Mouse (Mus musculus) limb, embryonic 13.5 days (tissue): ENCODE measurements around the gene Ednrb. TPM values are rescaled to one million over a fixed set of nuclear protein-coding genes. Genes with fewer than 3 reads are reported as not detected.
A peak's percentile ranks its signal among the peaks of the same experiment; 100 is the strongest.

Experiments
- ATAC-seq: fragments of 200-750 bp; cut with Nextera tagmentation; 2 replicates; pipeline ENCODE4 v1.8.0; 2017; ENCODE audit warnings: low read depth, moderate number of reproducible peaks, moderate TSS enrichment; ENCODE audit not compliant: low FRiP score
- H3K27ac ChIP-seq: fragments of 300-500 bp; sonication (generic); 2 replicates; pipeline ENCODE4 v1.5.1; 2015; ENCODE audit warnings: inconsistent platforms, mild to moderate bottlenecking, moderate library complexity
- H3K27me3 ChIP-seq: fragments of 300-500 bp; sonication (generic); 2 replicates; pipeline ENCODE4 v1.6.1; 2015; ENCODE audit warnings: mild to moderate bottlenecking, inconsistent platforms
- H3K36me3 ChIP-seq: fragments of 300-500 bp; sonication (generic); 2 replicates; pipeline ENCODE4 v1.6.1; 2015; ENCODE audit warnings: inconsistent platforms, mild to moderate bottlenecking, moderate library complexity
- H3K4me1 ChIP-seq: fragments of 300-500 bp; sonication (generic); 2 replicates; pipeline ENCODE4 v1.6.1; 2015; ENCODE audit warnings: inconsistent platforms
- H3K4me2 ChIP-seq: fragments of 300-500 bp; sonication (generic); replicated peaks from 2 replicates; pipeline ENCODE4 v1.6.1; 2015; ENCODE audit warnings: inconsistent platforms, mild to moderate bottlenecking, moderate library complexity
- H3K4me3 ChIP-seq: fragments of 300-500 bp; sonication (generic); 2 replicates; pipeline ENCODE4 v1.5.1; 2015; ENCODE audit warnings: moderate library complexity, mild to moderate bottlenecking, inconsistent platforms
- H3K9ac ChIP-seq: fragments of 300-500 bp; sonication (generic); 2 replicates; pipeline ENCODE4 v1.6.1; 2015; ENCODE audit warnings: mild to moderate bottlenecking, inconsistent platforms
- H3K9me3 ChIP-seq: fragments of 300-500 bp; sonication (generic); 2 replicates; pipeline ENCODE4 v1.6.1; 2016; ENCODE audit warnings: inconsistent platforms
- WGBS: fragments of 180-500 bp; shearing (Covaris S2); methylation state at CpG from one replicate; pipeline ENCODE4 v1.1.7; 2015; 5-methylcytosine and 5-hydroxymethylcytosine counted together
- polyA plus RNA-seq: library from polyadenylated mRNA; unstranded; fragments of >200 nt; fragmentation: Nextera tagmentation; extraction: Ambion mirVana; gene quantifications from 2 replicates; pipeline ENCODE4 v1.2.1, GENCODE M21; 2015

Ednrb gene
- 21.8 and 21.9 TPM in 2 replicates for polyA plus RNA-seq

GRCm38 (mm10) chr14:103844011-103844549 lies at the start of gene Ednrb:
Gene Ednrb (minus strand): TSS chr14:103844402.
- under 1% methylated on average over 24 of the region's 24 CpGs for WGBS
- H3K9me3 ChIP-seq: no peaks in the 10 kb centered on the region
- ATAC-seq: peak; percentile 48; the same call in 1 of the 2 replicates
- peaks cover 13% of the 10 kb centered on the region for H3K4me1 ChIP-seq
- H3K4me3 ChIP-seq: peak within 1 kb of the TSS; percentile 52
- peaks cover 43% of the 10 kb centered on the region for H3K27me3 ChIP-seq
- H3K9ac ChIP-seq: peak within 1 kb of the TSS; percentile 58
- H3K27ac ChIP-seq: no peak within 1 kb of the TSS
- peak within 1 kb of the TSS; percentile 93 for H3K4me2 ChIP-seq
- no peaks in the 10 kb centered on the region for H3K36me3 ChIP-seq

GRCm38 (mm10) chr14:103892411-103892938 lies 48.3 kb upstream of the Ednrb start:
- no peaks in the 10 kb centered on the region for H3K36me3 ChIP-seq
- no peaks in the 10 kb centered on the region for H3K27me3 ChIP-seq
- no peak overlapping the region for H3K4me3 ChIP-seq
- WGBS: 76% methylated on average over 8 of the region's 8 CpGs
- no peak for ATAC-seq
- H3K9me3 ChIP-seq: no peaks in the 10 kb centered on the region
- H3K4me1 ChIP-seq: no peaks in the 10 kb centered on the region
- no peak overlapping the region for H3K4me2 ChIP-seq
- no peak overlapping the region for H3K27ac ChIP-seq
- no peak overlapping the region for H3K9ac ChIP-seq

GRCm38 (mm10) chr14:103890761-103891160 lies 46.6 kb upstream of the Ednrb start:
- Histone ChIP-seq H3K27ac (no peak overlapping the region), H3K36me3 (no peaks in the 10 kb centered on the region), H3K4me1 (no peaks in the 10 kb centered on the region), H3K4me2 (no peak overlapping the region), H3K9me3 (no peaks in the 10 kb centered on the region), H3K9ac (no peak overlapping the region), H3K4me3 (no peak overlapping the region), H3K27me3 (no peaks in the 10 kb centered on the region)
- WGBS: 83% methylated on average over 4 of the region's 4 CpGs
- ATAC-seq: no peak

GRCm38 (mm10) chr14:103884892-103885575 lies 40.8 kb upstream of the Ednrb start:
- 72% methylated on average over 7 of the region's 7 CpGs for WGBS

GRCm38 (mm10) chr14:103882943-103883342 lies 38.7 kb upstream of the Ednrb start:
- no peak overlapping the region for H3K27ac ChIP-seq
- ATAC-seq: no peak
- H3K36me3 ChIP-seq: no peaks in the 10 kb centered on the region
- H3K9me3 ChIP-seq: no peaks in the 10 kb centered on the region
- H3K27me3 ChIP-seq: no peaks in the 10 kb centered on the region
- H3K9ac ChIP-seq: no peak overlapping the region
- H3K4me1 ChIP-seq: no peaks in the 10 kb centered on the region
- no peak overlapping the region for H3K4me2 ChIP-seq
- 81% methylated on average over 3 of the region's 3 CpGs for WGBS
- no peak overlapping the region for H3K4me3 ChIP-seq

More at GRCm38 (mm10) chr14:103884892-103885575, 40.8 kb upstream of the Ednrb start:
- Histone ChIP-seq H3K4me3 (no peak overlapping the region), H3K4me2 (no peak overlapping the region), H3K27ac (no peak overlapping the region), H3K27me3 (no peaks in the 10 kb centered on the region), H3K4me1 (no peaks in the 10 kb centered on the region), H3K9ac (no peak overlapping the region), H3K9me3 (no peaks in the 10 kb centered on the region), H3K36me3 (no peaks in the 10 kb centered on the region)
- no peak for ATAC-seq

GRCm38 (mm10) chr14:103877117-103877516 lies 32.9 kb upstream of the Ednrb start:
- no peaks in the 10 kb centered on the region for H3K4me1 ChIP-seq
- H3K36me3 ChIP-seq: no peaks in the 10 kb centered on the region
- no peak overlapping the region for H3K4me3 ChIP-seq
- 87% methylated on average over 2 of the region's 2 CpGs for WGBS
- H3K9ac ChIP-seq: no peak overlapping the region
- H3K9me3 ChIP-seq: no peaks in the 10 kb centered on the region
- no peak for ATAC-seq
- no peak overlapping the region for H3K4me2 ChIP-seq
- no peaks in the 10 kb centered on the region for H3K27me3 ChIP-seq
- H3K27ac ChIP-seq: no peak overlapping the region

- H3K4me2 ChIP-seq: no peak overlapping the region
- H3K27me3 ChIP-seq: no peaks in the 10 kb centered on the region
- H3K9me3 ChIP-seq: no peaks in the 10 kb centered on the region
- no peak overlapping the region for H3K4me3 ChIP-seq
- H3K36me3 ChIP-seq: no peaks in the 10 kb centered on the region
- no peak overlapping the region for H3K27ac ChIP-seq
- WGBS: 89% methylated on average over 3 of the region's 3 CpGs
- H3K9ac ChIP-seq: no peak overlapping the region
- H3K4me1 ChIP-seq: no peaks in the 10 kb centered on the region
- ATAC-seq: no peak
Measured at GRCm38 (mm10) chr14:103876598-103876997, 32.4 kb upstream of the Ednrb start.

- 82% methylated on average over 2 of the region's 2 CpGs for WGBS
- Histone ChIP-seq H3K4me2 (no peak overlapping the region), H3K27ac (no peak overlapping the region), H3K4me1 (no peaks in the 10 kb centered on the region), H3K9me3 (no peaks in the 10 kb centered on the region), H3K36me3 (no peaks in the 10 kb centered on the region), H3K9ac (no peak overlapping the region), H3K27me3 (no peaks in the 10 kb centered on the region), H3K4me3 (no peak overlapping the region)
- ATAC-seq: no peak
Measured at GRCm38 (mm10) chr14:103866636-103867035, 22.4 kb upstream of the Ednrb start.

- 59% methylated on average over 2 of the region's 2 CpGs for WGBS
- Histone ChIP-seq H3K9me3 (no peaks in the 10 kb centered on the region), H3K27me3 (no peaks in the 10 kb centered on the region), H3K36me3 (no peaks in the 10 kb centered on the region), H3K9ac (no peak overlapping the region), H3K27ac (no peak overlapping the region), H3K4me3 (no peak overlapping the region), H3K4me2 (no peak overlapping the region), H3K4me1 (no peaks in the 10 kb centered on the region)
- no peak for ATAC-seq
Measured at GRCm38 (mm10) chr14:103865226-103865625, 21.0 kb upstream of the Ednrb start.

- no peaks in the 10 kb centered on the region for H3K36me3 ChIP-seq
- H3K9ac ChIP-seq: no peak overlapping the region
- ATAC-seq: no peak
- no peaks in the 10 kb centered on the region for H3K9me3 ChIP-seq
- H3K4me2 ChIP-seq: no peak overlapping the region
- peaks cover 2% of the 10 kb centered on the region for H3K27me3 ChIP-seq
- 76% methylated on average over 7 of the region's 7 CpGs for WGBS
- H3K27ac ChIP-seq: no peak overlapping the region
- no peak overlapping the region for H3K4me3 ChIP-seq
- H3K4me1 ChIP-seq: no peaks in the 10 kb centered on the region
Measured at GRCm38 (mm10) chr14:103850071-103850845, 6.1 kb upstream of the Ednrb start.

- Histone ChIP-seq H3K36me3 (no peaks in the 10 kb centered on the region), H3K4me3 (no peak overlapping the region), H3K4me2 (no peak overlapping the region), H3K4me1 (peaks cover 13% of the 10 kb centered on the region), H3K9ac (no peak overlapping the region), H3K27me3 (peaks cover 43% of the 10 kb centered on the region), H3K9me3 (no peaks in the 10 kb centered on the region), H3K27ac (no peak overlapping the region)
- 85% methylated on average over 2 of the region's 2 CpGs for WGBS
- no peak for ATAC-seq
Measured at GRCm38 (mm10) chr14:103845716-103846115, 1.5 kb upstream of the Ednrb start.

- Histone ChIP-seq H3K4me2 (no peak overlapping the region), H3K9me3 (no peaks in the 10 kb centered on the region), H3K27ac (no peak overlapping the region), H3K4me1 (peaks cover 13% of the 10 kb centered on the region), H3K36me3 (no peaks in the 10 kb centered on the region), H3K4me3 (no peak overlapping the region), H3K9ac (no peak overlapping the region), H3K27me3 (peaks cover 43% of the 10 kb centered on the region)
- ATAC-seq: no peak
- WGBS: 83% methylated on average over 7 of the region's 7 CpGs
Measured at GRCm38 (mm10) chr14:103844944-103845343, 742 bp upstream of the Ednrb start.
